In genomic region chr4:3223483-3224209, GRCm38 (mm10) we compare ENCODE assay signal across 22 mouse cellular contexts. TPM values are rescaled to one million over a fixed set of nuclear protein-coding genes. Genes with fewer than 3 reads are reported as not detected.
DNase-seq lines count a peak whose midpoint lies in the region; ATAC-seq lines count a peak whose summit lies in the region.
"Not testable (repeated sequence)": the region's sequence is repeated elsewhere in the genome, so short reads cannot be mapped to it uniquely, and the experiment has no call there.
"Had no signal": no experiment of that assay in that cellular context is flagged by ENCODE, and none has a peak within 500 bp of the region (broad histone marks: within the 10 kb centered on the region; RNA-seq: fewer than 3 reads in every experiment).

No protein-coding gene starts in this region.

- not testable (repeated sequence) for H3K4me3 ChIP-seq in forebrain, embryonic 11.5 days (ENCODE audit: low read depth, low read length); intestine, embryonic 16.5 days (ENCODE audit: low read length); liver, embryonic 11.5 days (ENCODE audit: low read depth, low read length); liver, embryonic 13.5 days (replicated peaks); liver, embryonic 15.5 days (replicated peaks)

- H3K9ac ChIP-seq in forebrain, embryonic 11.5 days (ENCODE audit: low read length); intestine, embryonic 16.5 days (ENCODE audit: low read depth, low read length); liver, embryonic 11.5 days (ENCODE audit: low read depth, low read length); liver, embryonic 13.5 days; liver, embryonic 15.5 days: not testable (repeated sequence)

- H3K27ac ChIP-seq in forebrain, embryonic 11.5 days (ENCODE audit: low read depth, low read length); intestine, embryonic 16.5 days (ENCODE audit: low read length); liver, embryonic 11.5 days (ENCODE audit: low read depth, low read length); liver, embryonic 13.5 days; liver, embryonic 15.5 days (replicated peaks): not testable (repeated sequence)

- not testable (repeated sequence) for DNase-seq in forebrain, embryonic 11.5 days (ENCODE audit: low spot score); liver, embryonic 11.5 days (ENCODE audit: low spot score); liver, embryonic 13.5 days

- H3K4me2 ChIP-seq in forebrain, embryonic 11.5 days (ENCODE audit: low read depth, low read length, severe bottlenecking); intestine, embryonic 16.5 days (ENCODE audit: low read depth, low read length); liver, embryonic 11.5 days; liver, embryonic 13.5 days; liver, embryonic 15.5 days: not testable (repeated sequence)

- not testable (repeated sequence) for H3K36me3 ChIP-seq in forebrain, embryonic 11.5 days (ENCODE audit: control insufficient read depth, insufficient read depth, low read length); intestine, embryonic 16.5 days (ENCODE audit: control insufficient read depth, insufficient read depth, low read length); liver, embryonic 11.5 days (ENCODE audit: control insufficient read depth, insufficient read depth, low read length); liver, embryonic 13.5 days; liver, embryonic 15.5 days (replicated peaks)

- ATAC-seq in forebrain, embryonic 11.5 days (replicated peaks; ENCODE audit: low FRiP score) = 0 out of 2 replicates have a peak, but pooled peaks have one; percentile 6
- ATAC-seq in intestine, embryonic 16.5 days = peak; percentile 76
- peak; percentile 29 for ATAC-seq in liver, embryonic 11.5 days (replicated peaks; ENCODE audit: low FRiP score)
- peak; percentile 57 for ATAC-seq in liver, embryonic 13.5 days (ENCODE audit: low read depth)
- peak; percentile 30; the same call in 1 of the 2 replicates for ATAC-seq in liver, embryonic 15.5 days (ENCODE audit: insufficient read depth)
- peak; percentile 16; the same call in 1 of the 2 replicates for ATAC-seq in megakaryocyte progenitor cell, adult 5-6 weeks (replicated peaks; ENCODE audit: poor library complexity)

- H3K27me3 ChIP-seq in forebrain, embryonic 11.5 days (ENCODE audit: control insufficient read depth, insufficient read depth, low read length); intestine, embryonic 16.5 days (replicated peaks; ENCODE audit: control insufficient read depth, insufficient read depth, low read length); liver, embryonic 11.5 days (replicated peaks; ENCODE audit: control insufficient read depth, insufficient read depth, low read length); liver, embryonic 13.5 days; liver, embryonic 15.5 days: not testable (repeated sequence)

- WGBS in forebrain, embryonic 11.5 days = 74% methylated on average over 5 of the region's 9 CpGs
- WGBS in intestine, embryonic 16.5 days = 53% methylated on average over 5 of the region's 9 CpGs
- WGBS in liver, embryonic 11.5 days = 73% methylated on average over 5 of the region's 9 CpGs
- WGBS in liver, embryonic 13.5 days (ENCODE audit: insufficient replicate concordance) = 61% methylated on average over 6 of the region's 9 CpGs
- WGBS in liver, embryonic 15.5 days (ENCODE audit: insufficient replicate concordance) = 65% methylated on average over 6 of the region's 9 CpGs

- not testable (repeated sequence) for H3K4me1 ChIP-seq in forebrain, embryonic 11.5 days (replicated peaks; ENCODE audit: control insufficient read depth, insufficient read depth, low read length); intestine, embryonic 16.5 days (ENCODE audit: control insufficient read depth, insufficient read depth, low read length); liver, embryonic 11.5 days (replicated peaks; ENCODE audit: control insufficient read depth, insufficient read depth, low read length); liver, embryonic 13.5 days (replicated peaks); liver, embryonic 15.5 days (replicated peaks)

- peaks cover 28% of the 10 kb centered on the region for H3K9me3 ChIP-seq in forebrain, embryonic 11.5 days (ENCODE audit: control insufficient read depth, low read length)
- peaks cover 15% of the 10 kb centered on the region for H3K9me3 ChIP-seq in intestine, embryonic 16.5 days (ENCODE audit: control insufficient read depth, low read length)
- peaks cover 19% of the 10 kb centered on the region for H3K9me3 ChIP-seq in liver, embryonic 11.5 days (ENCODE audit: control insufficient read depth, low read length)
- peaks cover 19% of the 10 kb centered on the region; the same call in 1 of the 2 replicates for H3K9me3 ChIP-seq in liver, embryonic 13.5 days (replicated peaks)
- not testable (repeated sequence) for H3K9me3 ChIP-seq in liver, embryonic 15.5 days (replicated peaks)

RNA-seq across cellular contexts. Expression of gene Vmn1r3, which starts 38.5 kb away (rescaled TPM):
- polyA plus RNA-seq in forebrain, embryonic 11.5 days (2014; fragmentation: Nextera tagmentation; extraction: Ambion mirVana) = not detected in 2 replicates
- polyA plus RNA-seq in intestine, embryonic 16.5 days (2015; fragmentation: Nextera tagmentation; extraction: Ambion mirVana) = not detected in 2 replicates
- not detected in 2 replicates for polyA plus RNA-seq in liver, embryonic 11.5 days (2014; fragmentation: Nextera tagmentation; extraction: Ambion mirVana)
- not detected in 2 replicates for polyA plus RNA-seq in liver, embryonic 13.5 days (2015; fragmentation: Nextera tagmentation; extraction: Ambion mirVana)
- polyA plus RNA-seq in liver, embryonic 15.5 days (2015; fragmentation: Nextera tagmentation; extraction: Ambion mirVana) = not detected in 2 replicates
- not detected in 2 replicates for total RNA-seq in megakaryocyte progenitor cell, adult 5-6 weeks (2015)
- not detected in 2 replicates for total RNA-seq in megakaryocyte progenitor cell, adult 5-6 weeks (2017)
- total RNA-seq: adrenal gland, adult 18-20 months; adrenal gland, postnatal 14 days; ES-E14 had no signal
- polyA plus RNA-seq: activated CD4-positive, CD25-positive, alpha-beta regulatory T cell, adult 4 months; C2C12; cerebellum, adult 2 months; cortical plate, adult 2 months; embryonic facial prominence, embryonic 10.5 days; embryonic facial prominence, embryonic 12.5 days; embryonic facial prominence, embryonic 14.5 days; forebrain, embryonic 12.5 days; forebrain, embryonic 14.5 days; forebrain, embryonic 16.5 days; Patski had no signal

RNA-seq across cellular contexts. Expression of gene Vmn1r2, which starts 56.5 kb away (rescaled TPM):
- polyA plus RNA-seq in forebrain, embryonic 11.5 days (2014; fragmentation: Nextera tagmentation; extraction: Ambion mirVana) = not detected in 2 replicates
- polyA plus RNA-seq in intestine, embryonic 16.5 days (2015; fragmentation: Nextera tagmentation; extraction: Ambion mirVana) = not detected in 2 replicates
- not detected in 2 replicates for polyA plus RNA-seq in liver, embryonic 11.5 days (2014; fragmentation: Nextera tagmentation; extraction: Ambion mirVana)
- polyA plus RNA-seq in liver, embryonic 13.5 days (2015; fragmentation: Nextera tagmentation; extraction: Ambion mirVana) = not detected in 2 replicates
- polyA plus RNA-seq in liver, embryonic 15.5 days (2015; fragmentation: Nextera tagmentation; extraction: Ambion mirVana) = not detected in 2 replicates
- not detected in 2 replicates for total RNA-seq in megakaryocyte progenitor cell, adult 5-6 weeks (2015)
- total RNA-seq in megakaryocyte progenitor cell, adult 5-6 weeks (2017) = not detected in 2 replicates
- total RNA-seq: adrenal gland, adult 18-20 months; adrenal gland, adult 8-10 months; adrenal gland, postnatal 14 days; adrenal gland, postnatal 36 days; ES-E14 had no signal
- polyA plus RNA-seq: activated CD4-positive, CD25-positive, alpha-beta regulatory T cell, adult 4 months; C2C12; cerebellum, adult 2 months; cortical plate, adult 2 months; embryonic facial prominence, embryonic 10.5 days; embryonic facial prominence, embryonic 12.5 days; embryonic facial prominence, embryonic 14.5 days; forebrain, embryonic 12.5 days; forebrain, embryonic 14.5 days; forebrain, embryonic 16.5 days; Patski had no signal

Comparison
In these comparisons a context has a peak if more than half of its experiments do, and no peak if none do; other contexts are left out.
1. ATAC-seq: peak in every context shown above with its lines; median percentile 76 in intestine, embryonic 16.5 days; 57 in liver, embryonic 13.5 days; 30 in liver, embryonic 15.5 days; 29 in liver, embryonic 11.5 days; 16 in megakaryocyte progenitor cell, adult 5-6 weeks; 6 in forebrain, embryonic 11.5 days.